Mouse (Mus musculus) c-Kit-positive CD71-positive TER-119-negative erythroid progenitor cells, embryonic 14.5 days (primary cell): ENCODE results near the gene Atad1.
"Not testable (repeated sequence)": the region's sequence is repeated elsewhere in the genome, so short reads cannot be mapped to it uniquely, and the experiment has no call there.

ENCODE experiments used
- DNase-seq: peaks from one replicate; pipeline ENCODE4 v3.0.0-alpha.2; 2013; ENCODE audit warnings: low read depth

Atad1 gene

DNA sequence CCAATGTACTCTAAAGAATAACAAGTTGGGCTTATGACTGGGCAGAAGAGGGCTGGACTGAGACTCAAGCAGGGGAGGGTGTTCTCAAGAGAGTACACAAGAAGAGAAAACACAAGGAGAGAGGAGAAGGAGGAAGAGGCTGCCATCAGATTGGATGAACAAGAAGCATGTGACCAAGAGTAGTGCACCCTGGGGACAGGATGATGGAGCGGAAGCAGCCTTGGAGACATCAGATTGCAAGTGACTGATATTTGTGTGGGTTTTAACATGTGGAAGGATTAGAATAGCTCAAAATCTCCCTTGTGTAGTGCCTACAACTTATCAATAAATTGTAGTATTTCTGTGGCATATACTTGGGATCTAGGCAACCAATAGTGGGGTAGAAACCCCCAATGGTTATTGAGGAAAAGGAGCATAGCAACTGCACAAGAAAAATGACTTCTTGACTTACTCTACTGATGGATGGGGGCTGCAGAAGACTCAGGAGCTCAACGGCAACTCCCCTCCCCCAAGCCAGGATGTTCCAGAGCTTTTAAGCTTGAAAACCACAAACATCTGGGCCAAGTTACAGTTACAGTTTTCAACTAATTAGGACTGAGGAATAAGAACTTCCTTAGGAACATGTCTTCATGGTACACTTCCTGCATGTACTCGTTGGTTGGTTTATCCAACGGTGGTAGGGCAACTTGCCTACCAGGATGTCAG, 1.2 kb upstream of the Atad1 start:
- no peak for DNase-seq

DNA sequence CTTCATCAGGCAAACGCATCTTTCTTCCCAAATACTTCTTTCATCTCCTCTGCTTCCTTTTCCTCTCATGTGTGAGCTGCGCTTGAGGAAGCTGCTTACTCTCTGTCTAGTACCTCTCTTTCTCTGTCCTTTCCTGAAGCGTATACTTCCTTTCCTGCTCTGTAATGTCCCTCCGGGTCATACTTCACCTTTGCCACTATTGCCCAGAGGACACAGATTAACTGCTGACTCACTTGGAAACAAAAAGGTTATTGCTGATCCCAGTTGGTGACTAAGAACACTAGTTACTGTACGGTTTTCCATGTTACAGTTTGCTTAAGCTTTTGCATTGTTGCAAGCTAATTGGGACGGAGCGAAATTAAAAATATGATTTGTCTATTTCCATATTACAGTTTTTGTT, 1.7 kb downstream of the Atad1 start:
- no peak for DNase-seq

DNA sequence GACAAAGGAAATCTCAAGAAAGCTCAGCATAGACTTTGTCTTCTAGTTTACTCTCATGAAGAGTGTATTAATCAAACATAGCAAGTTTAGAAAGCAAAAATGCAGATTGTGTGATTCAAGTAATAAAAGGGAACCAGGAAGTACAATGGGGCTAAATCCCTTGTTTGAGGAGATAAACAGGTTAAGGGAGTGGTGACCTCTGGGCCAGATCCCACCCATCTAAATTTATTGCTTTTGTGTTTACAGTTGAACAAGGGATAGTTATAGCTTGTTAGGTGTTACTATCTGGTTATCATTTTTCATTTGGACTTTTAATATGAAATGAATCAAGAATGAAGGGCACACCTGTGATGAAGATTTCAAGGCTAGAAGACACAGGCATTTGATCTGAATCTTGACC, 6.7 kb downstream of the Atad1 start:
- DNase-seq = no peak

DNA sequence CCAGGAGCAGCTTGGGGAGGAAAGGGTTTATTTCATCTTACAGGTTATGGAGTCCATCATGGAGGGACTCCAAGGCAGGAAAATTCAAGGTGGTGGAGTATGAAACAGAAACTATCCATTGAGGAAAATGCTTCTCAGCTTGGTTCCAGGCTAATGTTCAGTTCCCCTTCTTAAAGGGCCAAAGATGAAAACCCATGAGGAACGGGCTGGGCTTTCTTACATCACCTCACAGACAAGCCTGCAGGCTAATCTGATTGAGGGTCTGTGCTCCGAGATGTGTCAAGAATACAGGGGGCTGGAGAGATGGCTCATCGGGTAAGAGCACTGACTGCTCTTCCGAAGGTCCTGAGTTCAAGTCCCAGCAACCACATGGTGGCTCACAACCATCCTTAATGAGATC, 9.8 kb downstream of the Atad1 start:
- no peak for DNase-seq

DNA sequence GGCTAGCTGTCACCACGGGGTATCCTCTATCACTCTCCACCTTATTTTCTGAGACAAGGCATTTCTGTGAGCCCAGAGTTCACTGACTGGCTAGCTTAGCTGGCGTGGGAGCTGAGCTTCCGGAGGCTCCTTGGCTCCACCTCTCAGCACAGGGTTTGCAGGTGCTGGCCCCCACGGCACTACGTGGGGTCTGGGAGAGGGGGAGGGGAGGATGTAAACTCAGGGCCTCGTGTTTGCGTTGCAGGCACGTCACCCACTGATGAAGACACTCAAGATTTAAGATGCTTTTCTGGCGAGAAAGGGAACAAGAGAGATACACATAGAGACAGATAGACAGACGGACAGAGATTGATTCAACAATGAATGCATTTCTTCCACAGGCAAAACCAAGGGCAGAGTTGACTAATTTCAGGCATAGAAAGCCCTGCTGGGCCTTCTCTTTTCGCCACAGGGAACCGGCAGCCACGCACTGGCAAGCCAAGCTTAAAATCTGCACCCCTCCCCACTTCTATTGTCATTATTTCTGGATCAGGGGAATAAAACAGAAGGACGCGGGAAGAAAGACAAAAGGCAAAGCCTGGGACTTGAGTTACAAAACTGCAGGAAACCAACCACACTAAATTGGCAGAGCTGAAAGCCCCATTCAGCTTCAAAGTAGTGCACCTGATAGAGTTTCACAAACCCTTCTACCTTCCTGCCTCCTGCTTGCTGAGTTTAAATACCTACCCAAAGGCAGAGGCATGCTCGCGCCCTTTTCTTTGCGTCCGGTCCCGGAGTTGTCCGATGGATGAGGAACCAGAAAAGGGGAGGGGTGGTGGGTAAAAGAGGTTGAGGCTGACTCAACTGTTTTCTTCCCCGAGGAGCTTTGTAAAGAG, 12.9 kb downstream of the Atad1 start:
- no peak for DNase-seq

DNA sequence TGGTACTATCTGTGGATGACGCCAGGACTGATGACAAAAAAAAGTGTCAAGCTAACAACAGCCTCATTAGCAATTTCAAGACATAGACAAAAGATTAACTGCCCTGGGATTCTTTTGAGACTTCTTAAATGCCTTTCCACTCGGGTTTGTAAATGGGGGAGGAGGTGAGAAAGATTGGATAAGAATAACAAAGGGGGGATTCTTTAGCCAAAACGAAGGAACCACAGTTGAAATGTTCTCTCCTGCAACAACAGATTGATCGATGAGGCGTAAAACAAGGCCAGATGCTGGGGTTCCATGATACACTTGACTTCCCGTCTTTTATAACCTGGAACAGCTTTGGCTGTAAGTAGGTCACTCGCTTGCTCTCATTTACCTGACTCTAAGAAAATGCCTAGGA, 15.8 kb downstream of the Atad1 start:
- no peak for DNase-seq

DNA sequence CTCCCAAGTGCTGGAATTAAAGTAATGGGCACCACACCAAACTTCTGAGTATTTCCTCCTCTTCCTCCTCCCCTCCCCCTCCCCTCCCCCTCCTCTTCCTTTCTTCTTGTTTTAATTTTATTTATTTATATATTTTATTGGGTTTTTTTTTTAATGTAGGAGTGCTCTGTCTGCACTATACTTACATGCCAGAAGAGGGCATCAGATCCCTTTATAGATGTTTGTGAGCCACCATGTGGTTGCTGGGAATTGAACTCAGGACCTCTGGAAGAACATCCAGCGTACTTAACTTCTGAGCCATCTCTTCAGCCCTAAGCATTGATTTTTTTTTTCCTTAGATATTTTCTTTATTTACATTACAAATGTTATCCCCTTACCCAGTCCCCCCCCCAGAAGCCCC, 19.3 kb downstream of the Atad1 start:
- DNase-seq = no peak

DNA sequence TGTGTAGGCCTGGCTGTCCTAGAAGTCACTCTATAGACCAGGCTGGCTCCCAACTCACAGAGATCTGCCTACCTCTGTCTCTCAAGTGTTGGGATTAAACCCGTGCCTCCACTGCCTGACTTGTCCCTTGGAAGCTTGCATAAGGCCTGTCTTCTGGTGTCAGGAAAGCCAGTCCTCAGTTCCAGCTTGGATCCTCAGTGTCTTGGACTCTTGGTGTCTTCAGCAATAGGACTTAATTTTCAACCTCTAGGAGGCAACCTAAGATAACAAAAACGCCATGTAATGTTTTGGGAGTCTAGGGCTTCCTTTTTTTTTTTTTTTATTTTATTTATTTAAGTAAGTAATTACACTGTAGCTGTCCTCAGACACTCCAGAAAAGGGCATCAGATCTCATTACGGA, 22.0 kb downstream of the Atad1 start:
- DNase-seq = no peak

DNA sequence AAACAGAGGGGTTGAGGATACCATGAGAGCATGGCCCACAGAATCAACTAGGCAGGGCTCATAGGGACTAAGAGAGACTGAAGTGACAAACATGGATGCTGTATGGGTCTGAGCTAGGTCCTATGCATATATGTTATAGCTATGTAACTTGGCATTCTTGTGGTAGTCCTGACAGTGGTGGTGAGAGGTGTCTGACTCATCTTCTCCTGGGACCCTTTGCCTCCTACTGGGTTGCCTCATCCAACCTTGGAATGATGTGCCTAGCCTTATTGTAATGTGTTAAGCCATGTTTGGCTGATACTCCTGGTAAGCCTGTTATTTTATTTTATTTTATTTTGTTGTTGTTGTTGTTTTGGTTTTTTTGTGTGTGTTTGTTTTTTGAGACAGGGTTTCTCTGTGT, 23.9 kb downstream of the Atad1 start:
- DNase-seq = no peak

DNA sequence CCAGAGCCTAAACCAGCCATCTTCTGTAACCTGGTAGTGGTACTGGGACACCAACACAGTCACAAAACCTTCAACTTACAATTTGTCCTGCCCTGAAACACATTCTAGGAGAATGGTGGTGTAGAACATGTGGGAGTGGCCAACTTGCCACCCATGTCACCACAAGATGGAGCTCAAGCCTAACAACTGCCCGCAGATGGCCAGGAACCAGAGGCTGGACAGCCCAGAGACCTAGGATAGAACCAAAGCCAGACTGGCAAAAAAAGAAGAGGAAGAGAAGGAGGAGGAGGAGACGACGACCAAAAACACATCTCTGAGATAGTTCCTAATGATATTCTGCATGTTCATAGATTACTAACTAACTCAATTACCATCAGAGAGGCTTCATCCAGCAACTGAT, 24.4 kb downstream of the Atad1 start:
- DNase-seq = peak; percentile 58

DNA sequence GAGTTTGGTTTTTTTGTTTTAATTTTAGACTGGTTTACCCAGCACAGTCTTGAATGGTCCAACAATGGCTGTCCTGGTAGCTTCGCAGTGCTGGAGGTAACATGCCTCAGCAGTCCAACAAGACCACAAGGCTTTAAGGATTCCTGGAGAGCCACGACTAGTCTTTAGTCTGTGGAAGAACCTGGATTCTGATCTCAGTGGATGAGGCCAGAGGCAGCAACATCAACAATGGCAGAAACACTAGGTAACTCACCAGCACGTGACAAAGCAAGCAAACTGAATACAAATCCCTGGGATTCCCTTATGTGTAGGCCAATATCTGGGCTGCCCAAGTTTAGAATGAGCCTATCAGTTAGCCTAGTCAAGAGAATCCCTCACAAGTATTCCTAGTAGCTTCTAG, 26.1 kb downstream of the Atad1 start:
- no peak for DNase-seq

DNA sequence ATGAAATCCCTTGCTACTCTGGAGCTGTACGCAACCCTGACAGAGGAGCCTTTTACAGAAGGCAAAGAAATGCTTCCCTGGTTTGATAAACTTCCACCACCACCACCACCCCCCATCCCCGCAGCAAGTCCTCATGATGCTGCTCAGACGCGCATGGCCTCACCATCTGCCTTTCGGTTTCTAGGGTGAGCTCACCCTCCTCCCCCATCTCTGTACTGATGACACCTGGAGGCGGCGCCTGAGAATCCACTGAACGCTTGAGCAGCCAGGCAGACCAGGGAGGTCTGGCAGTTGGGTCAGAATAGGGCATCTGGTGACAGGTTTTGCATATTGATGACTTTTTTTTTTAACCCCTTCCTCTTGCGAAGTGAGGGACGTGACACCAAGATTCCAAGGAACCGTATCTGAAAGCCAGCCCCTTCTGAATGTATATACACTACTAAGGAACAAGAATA, 27.0 kb downstream of the Atad1 start:
- peak; percentile 72 for DNase-seq

DNA sequence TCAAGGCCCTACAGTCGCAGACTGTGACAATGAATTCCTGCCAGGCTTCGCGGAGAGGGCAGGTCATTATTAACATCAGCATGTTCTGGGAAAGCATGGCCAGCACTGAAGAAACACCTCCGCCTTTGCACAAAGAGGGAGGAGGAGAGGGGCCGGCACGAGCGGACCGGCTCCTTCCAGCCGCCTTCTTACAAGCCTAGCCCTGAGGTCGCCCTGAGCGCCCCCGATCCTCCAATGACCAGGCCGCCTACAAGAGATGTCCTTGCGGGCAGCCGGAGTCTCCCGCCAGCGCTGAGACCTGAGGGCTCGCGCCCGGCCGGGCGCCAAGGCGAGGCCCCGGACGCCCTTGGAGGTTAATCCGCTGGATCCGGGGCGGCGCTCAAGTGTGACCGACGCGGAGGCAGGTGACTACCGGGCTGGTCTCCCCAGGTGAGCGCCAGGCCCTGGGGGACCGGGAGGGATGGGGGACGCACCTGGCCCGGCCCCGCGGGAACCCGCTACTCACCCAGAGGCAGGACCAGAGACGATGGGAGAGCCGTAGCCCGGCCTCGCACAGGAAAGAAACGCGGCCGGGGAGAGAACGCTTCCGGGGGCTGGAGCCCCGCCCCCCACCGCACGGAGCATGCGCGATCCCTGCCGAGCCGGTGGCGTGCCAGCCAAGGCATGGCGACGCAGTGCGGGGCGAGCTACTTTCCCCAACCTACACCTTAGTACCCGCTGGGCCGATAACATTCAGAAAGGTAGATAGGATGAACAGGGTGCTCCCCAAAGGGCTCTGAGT, 27.6 kb downstream of the Atad1 start:
- DNase-seq = peak; percentile 66

DNA sequence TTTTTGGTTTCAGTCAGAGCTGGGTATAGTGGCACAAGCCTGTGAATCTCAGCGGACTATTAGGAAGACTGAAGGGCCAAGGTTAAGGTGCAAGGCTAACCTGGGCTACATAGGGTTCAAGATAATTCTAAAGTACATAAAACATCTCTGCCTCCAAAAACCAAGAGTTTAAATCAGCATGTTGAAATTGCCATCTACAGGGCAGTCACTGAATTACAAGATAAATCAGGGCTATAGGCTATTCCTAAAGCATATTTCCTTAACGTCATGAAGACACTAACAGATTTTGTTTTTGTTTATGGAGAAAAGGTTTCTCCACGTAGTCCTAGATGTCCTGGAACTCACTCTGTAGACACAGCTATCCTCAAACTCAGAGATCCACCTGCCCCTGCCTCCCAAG, 29.3 kb downstream of the Atad1 start:
- DNase-seq = peak; percentile 37

DNA sequence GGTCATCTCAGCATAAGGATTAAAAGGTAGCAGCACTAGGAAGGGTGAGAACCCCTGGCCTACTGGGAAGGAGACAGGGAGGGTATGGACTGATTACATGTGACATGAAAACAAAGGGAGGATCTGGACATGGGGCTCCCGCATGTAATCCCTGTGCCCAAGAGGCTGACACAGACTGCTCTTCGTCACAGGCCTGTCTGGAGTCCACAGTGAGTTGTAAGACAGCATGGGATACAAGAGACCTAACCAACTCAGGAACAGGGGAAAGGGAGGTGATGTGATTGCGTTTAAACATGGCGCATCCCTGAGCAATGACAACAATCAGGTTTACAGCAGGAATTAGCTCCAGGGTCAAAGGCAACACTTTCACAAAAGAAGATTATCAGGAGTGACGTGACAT, 30.6 kb downstream of the Atad1 start:
- no peak for DNase-seq

DNA sequence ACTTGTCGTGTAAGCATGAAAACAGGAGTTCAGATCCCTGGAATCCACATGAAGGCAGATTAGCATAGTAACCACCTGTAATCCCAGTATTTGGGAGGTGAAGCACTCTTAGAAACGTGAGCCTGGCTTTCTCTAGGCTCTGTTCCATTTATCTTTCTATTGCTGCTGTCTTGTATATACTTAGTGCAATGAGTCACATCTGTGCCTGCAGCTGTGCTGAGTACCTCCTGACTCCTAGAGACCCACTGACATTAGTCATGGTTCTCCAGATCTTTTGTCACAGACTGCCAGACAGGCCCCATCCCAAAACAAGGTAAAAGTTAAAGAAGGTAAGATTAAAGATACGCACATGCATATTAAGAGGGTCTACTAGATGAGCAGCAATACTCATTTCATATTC, 37.4 kb downstream of the Atad1 start:
- DNase-seq = no peak

DNA sequence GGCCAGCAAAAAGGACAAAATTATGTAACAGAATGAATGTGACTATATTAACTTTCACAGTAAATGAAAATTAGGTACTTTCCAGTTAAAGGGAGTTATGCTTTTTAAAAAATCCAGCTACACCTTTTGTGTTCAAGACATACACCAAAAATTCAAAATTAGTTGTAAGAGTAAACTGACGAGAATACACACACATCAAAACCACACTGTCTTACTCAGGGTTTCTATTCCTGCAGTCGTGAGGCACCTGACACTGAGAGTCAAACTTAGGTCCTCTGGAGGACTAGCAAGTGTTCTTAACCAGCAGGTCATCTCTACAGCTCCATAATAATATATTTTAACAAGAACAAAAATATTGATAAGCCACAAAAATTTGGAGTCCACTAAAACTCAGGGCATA, 42.9 kb downstream of the Atad1 start:
- no peak for DNase-seq

DNA sequence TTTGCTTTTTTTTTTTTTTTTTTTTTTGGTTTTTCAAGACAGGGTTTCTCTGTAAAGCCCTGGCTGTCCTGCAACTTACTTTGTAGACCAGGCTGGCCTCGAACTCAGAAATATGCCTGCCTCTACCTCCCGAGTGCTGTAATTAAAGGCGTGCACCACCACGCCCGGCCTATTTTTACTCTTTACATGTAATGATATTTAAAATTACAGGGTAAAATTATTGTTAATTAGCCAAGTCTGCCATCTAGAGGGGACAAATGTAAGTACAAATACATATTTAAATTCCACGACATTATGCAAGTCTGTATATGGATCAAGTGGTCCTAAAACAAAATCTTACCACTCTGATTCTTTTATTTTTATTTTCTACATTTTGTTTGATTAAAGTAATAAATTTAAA, 49.9 kb downstream of the Atad1 start:
- peak; percentile 61 for DNase-seq

DNA sequence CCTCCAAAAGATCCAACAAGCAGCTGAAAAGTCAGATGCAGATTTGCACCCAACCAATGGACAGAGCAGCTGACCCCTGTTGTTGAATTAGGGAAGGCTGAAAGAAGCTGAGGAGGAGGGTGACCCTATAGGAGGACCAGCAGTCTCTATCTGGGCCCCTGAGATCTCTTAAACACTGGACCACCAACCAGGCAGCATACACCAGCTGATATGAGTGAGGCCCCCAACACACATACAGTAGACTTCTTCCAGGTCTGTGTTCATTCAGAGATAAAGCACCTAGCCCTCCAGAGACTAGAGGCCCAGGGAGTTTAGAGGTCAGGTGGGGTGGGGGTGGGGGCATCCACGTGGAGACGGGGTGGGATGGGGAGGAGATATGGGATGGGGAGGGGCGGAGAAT, 51.4 kb downstream of the Atad1 start:
- DNase-seq = not testable (repeated sequence)

DNA sequence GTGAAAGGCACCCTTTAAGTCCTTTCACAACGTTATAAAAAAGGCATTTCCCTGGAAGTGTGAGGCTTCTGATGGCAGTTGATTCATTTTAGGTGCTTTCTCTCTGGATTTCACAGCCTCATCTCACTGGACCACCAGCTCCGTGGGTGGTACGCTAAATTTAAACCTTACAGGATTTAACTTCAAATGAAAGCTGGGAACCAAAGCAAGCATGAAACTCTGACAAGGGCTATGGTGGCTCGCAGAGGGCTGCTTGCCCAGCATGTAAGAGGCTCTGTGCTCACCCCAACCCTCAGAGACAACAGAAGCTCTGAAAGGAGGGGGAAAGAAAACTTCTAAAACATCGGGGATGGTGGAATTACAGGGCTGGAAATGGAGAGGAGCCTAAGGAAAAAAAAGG, 51.9 kb downstream of the Atad1 start:
- DNase-seq = no peak

DNA sequence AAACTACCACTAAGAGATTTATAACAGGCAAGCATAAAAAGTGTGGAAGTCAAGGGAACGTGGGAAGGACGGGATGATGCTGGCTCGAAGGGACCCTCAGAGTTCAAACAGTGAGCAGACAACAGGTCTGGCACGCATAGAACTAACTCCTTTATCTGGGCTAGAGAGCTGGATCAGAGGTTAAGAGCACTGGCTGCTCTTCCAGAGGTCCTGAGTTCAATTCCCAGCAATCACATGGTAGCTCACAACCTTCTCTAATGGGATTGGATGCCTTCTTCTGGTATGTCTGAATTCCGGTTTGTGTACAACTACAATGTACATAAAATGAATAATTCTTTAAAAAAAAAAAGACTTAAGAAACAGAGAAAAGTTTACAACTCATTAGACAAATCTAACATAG, 56.5 kb downstream of the Atad1 start:
- DNase-seq = no peak

DNA sequence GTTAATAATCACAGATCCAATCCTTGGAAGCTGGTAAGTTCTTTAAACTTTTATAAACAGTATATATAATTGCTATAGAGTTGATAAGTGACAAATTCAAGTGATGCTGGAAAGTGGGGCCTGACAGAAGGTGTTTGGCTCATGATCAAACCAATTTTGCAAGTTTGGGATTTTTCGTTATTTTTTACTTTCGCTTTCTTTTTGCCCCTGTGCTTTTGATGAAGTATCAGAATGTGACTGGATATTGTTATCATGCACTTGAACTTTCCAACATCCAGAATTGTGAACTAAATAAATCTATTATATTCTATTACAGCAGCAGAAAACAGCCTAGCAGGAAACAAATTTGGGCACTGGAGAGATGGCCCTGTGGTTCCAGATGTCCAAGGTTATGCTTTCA, 58.7 kb downstream of the Atad1 start:
- DNase-seq = no peak

DNA sequence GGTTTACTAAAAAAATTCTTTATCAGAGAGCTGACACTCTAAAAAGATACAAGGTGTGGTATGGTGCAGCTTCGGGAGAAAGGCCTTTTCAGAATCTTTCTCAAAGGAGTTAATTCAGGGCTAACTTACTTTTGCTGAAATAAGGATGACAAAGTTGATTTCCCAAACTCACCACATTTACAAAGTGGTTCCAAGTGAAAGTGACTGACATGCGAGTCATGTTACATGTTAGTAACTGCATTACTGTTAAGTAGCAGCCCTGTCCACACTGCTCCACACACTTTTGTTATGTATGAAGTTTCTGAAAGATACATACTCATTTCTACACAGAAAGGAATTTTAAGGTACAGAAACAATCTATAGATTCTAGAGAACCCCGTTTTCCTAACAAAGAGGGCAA, 63.8 kb downstream of the Atad1 start:
- DNase-seq = no peak
